Mouse (Mus musculus) liver, embryonic 14.5 days (tissue): ENCODE data around the gene Pdzd3.

Experiments
- CTCF ChIP-seq: IDR thresholded peaks from 2 replicates; pipeline ENCODE4 v1.5.1; 2016; ENCODE audit warnings: antibody characterized with exemption, low read depth, control low read depth
- EP300 ChIP-seq: IDR thresholded peaks from 2 replicates; pipeline ENCODE4 v1.6.1; 2016; ENCODE audit warnings: antibody characterized with exemption, low read depth

GRCm38 (mm10) chr9:44225993-44226392, 25.3 kb downstream of the Pdzd3 start:
- no peak for TF ChIP-seq CTCF
- no peak for TF ChIP-seq EP300
